Mouse (Mus musculus) mesoderm, embryonic 11.5 days (tissue): ENCODE results near the gene Osbpl10.
"Not testable (repeated sequence)": the region's sequence is repeated elsewhere in the genome, so short reads cannot be mapped to it uniquely, and the experiment has no call there.

Experiments
- DNase-seq: peaks from one replicate; pipeline ENCODE4 v3.0.0-alpha.2; 2012; ENCODE audit warnings: low read depth, low spot score

Gene Osbpl10

DNA sequence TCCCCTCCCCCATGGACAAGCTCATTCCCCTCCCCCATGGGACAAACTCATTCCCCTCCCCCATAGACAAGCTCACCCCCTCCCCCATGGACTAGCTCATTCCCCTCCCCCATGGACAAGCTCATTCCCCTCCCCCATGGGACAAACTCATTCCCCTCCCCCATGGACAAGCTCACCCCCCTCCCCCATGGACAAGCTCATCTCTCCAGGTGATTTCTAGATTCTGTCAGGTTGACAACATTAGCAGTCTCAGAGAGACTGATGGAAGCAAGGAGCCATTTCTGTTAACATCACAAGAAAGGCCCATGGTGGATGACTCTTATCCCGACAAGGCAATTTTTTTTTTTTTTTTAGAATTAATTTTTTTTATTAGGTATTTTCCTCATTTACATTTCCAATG is 52.7 kb downstream of the Osbpl10 start:
- DNase-seq: not testable (repeated sequence)

GRCm38 (mm10) chr9:115032786-115033185 is 54.4 kb downstream of the Osbpl10 start:
- no peak for DNase-seq

DNA sequence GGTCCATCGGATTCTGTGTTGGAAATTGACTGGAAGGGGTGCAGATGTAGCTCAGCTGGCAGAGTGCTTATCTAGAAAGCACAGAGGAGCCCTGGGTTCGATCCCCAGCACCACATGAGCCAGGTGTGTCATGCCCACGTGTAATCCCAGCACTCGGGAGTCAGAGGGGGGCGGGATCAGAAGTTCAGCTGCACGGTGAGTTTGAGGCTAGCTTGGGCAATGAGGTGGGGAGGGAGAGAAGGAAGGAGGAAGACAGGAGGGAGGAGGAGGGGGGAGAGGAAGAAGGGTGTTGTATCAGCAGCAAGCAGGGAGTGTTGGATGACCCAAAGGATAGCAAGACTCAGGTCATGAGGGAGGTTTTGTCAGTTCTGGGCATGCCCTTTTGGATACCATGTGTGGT is 55.9 kb downstream of the Osbpl10 start:
- no peak for DNase-seq

GRCm38 (mm10) chr9:115034788-115035187 is 56.4 kb downstream of the Osbpl10 start:
- no peak for DNase-seq

DNA sequence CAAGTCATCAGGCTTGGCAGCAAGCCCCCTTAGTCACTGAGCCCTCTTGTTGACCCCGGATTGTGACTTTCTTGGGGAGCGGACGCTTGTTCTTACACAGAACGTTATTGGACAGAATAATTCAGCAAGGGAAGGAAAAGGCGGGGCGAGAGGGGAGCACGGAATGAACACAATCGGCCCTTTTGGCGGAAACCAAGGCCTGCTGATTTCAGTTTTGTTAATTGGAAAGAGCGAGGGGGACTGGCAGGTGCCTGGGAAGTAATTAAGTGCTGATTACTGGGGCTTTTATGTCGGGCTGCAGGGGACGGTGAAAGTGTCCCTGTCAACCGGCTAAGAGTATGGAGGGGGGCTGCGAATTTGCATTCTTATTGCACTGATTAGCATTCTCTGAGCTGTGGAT is 59.8 kb downstream of the Osbpl10 start:
- no peak for DNase-seq

GRCm38 (mm10) chr9:115038686-115039085 is 60.3 kb downstream of the Osbpl10 start:
- no peak for DNase-seq

DNA sequence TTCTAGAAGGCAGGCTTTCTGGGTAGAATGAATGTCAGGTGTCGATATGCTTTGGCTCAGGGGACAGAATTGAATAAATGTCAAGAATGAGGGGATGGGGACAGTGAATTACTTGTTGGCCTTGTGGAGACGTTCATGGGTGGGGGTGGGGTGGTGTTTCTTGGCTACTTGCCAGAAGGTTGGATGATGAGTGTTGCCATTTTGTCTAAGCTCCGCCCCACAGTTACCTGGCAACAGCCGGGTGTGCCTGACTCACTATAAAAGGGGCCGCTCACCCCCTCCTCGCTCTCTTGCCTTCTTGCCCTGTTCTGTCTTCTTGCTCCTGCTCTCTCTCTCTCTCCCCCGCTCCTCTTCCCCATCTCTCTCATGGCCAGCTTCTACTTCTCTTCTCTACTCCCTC is 60.9 kb downstream of the Osbpl10 start:
- DNase-seq: peak; percentile 19

DNA sequence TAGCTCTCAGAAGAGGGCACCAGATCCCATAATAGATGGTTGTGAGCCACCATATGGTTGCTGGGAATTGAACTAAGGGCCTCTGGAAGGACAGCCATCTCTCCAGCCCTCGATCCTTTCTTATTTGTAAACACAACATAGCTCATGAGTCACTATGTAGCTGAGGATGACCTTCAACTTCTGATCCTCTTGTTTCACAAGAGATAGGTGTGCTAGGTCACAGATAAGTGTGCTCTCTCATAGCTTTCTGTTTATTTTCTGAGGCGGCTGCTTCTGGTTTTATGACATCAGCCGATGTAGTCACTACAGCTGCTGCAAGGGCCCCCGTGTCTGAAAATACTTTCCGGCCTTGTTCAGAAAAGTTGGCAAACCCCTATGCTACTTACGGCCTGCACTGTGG is 64.2 kb downstream of the Osbpl10 start:
- no peak for DNase-seq

GRCm38 (mm10) chr9:115042971-115043706 is 64.8 kb downstream of the Osbpl10 start:
- no peak for DNase-seq

DNA sequence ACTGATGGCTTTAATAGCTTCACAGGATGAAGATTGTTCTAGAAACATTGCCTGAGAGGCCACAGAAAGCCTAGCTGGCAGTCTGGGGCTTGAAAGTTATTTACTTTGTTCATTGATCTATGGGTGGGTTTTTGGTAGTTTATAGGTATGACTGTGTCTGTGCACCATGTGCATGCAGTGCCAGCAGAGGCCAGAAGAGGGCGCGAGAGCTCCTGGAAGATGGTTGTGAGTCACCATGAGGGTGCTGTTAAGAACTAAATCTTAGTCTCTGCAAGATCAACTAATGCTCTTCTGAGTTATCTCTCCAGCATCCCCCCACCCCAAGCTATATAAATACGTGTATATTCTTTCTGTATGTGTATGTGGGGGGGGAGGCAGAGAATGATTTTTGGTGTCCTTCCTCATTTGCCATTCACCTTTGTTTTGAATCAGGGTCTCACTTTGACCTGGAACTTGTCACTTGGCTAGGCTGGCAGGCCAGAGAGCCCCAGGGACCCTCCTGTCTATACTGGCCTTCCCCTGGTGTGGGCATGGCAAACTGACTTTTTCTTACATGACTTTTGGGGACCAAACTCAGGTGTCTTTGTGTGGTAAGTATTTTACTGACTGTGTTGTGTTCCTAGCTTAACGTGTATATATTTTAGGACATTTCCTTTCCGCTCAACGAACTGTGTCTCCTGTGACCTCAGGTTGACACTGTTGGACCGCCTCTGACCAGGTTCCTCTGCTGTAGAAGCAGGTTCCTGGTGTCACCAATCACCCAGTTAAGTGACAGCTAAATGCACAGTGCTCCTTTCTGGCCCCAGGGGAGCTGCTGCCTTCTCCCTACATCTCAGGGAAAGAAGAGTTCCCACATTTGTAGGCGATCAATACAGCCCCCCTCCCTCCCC is 65.8 kb downstream of the Osbpl10 start:
- no peak for DNase-seq

DNA sequence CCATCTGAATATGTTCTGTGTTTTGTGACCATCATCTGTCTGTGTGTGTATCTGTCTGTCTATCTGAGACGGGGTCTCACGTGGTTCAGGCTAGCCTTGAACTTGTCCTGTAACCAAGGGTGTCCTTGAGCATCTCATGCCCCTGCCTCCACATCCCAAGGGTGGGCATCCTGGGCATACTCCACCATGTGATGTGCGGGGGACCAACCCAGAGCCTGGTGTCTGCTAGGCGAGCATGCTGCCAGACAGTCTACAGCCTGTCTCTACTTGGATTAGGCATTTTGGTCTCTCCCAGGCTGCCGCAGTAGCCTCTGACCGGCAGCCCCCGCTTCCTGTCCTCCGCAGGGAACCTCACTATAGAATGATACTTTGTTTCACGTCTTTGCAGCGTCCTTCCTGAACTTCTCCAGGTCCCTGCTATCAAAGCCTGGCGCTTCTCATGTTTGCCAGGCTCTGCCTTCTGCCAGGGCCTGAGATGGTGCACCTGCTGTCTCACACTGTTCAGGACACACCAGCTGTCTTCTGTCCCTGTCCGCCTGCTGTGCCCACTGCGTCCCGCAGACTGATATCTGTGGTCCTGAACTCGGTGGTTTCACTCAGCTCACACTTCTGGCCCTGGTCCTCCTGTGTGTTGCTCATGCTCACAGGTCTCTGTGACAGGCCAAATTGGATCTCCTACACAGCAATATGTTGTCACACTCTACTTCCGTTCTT is 66.9 kb downstream of the Osbpl10 start:
- no peak for DNase-seq

GRCm38 (mm10) chr9:115046701-115047100 is 68.3 kb downstream of the Osbpl10 start:
- no peak for DNase-seq

- DNase-seq: no peak
Observed at GRCm38 (mm10) chr9:115048340-115048739, 70.0 kb downstream of the Osbpl10 start.

GRCm38 (mm10) chr9:115048861-115049260 is 70.5 kb downstream of the Osbpl10 start:
- no peak for DNase-seq

DNA sequence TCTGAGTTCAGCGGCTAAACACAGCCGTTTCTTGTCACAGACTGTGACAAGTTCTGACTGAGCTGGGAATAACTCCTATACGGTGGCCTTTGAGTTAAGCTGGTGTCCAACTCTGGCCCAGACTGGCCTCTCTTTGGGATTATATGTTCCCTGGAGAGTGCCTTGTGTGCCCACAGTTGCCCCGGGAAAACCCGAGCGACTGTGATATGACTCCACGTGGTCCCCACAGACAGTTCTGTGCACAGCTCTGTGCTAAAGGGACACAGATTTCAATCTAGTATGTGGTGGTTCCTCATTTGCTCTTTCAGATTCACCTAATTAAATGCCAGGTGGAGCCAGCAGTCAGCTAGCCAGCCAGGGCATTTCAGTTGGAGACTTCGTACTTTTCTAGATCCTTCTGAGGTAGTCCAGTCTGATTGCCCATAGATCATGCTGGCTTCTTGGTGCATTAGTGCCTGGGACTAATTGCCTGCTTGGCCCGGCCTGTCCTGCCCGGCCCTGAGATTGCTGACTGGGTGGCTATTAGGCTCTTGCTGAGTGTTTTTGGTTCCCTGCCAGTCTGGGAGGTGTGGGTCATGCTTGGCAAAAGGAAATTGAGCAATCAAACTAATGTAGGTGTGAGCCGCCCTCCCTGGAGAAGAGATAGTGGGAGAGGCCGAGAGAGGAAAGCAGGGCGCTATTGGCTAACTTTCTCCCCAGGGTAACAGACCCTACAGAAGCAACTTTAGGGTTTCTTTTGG is 71.8 kb downstream of the Osbpl10 start:
- no peak for DNase-seq

- DNase-seq: no peak
Observed at GRCm38 (mm10) chr9:115051976-115052375, 73.6 kb downstream of the Osbpl10 start.

DNA sequence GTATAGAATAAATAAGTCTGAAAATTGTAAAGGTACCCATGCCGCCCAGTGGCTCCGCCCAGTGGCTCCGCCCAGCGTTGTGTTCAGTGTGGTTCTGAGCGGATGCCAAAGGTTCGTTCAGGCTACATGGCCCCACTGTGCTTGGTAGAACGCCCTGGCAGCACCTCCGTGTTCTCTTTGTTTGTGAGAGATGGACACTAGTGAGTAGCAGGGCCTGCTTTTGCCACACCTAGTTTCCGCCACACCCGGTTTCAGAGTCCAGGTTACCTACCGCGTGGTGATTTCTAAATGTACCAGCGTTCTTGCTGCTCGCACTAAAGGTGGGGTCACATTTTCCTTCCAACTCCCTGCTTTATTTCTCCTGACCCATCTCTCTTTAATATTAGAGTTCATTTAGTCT is 75.4 kb downstream of the Osbpl10 start:
- DNase-seq: no peak

GRCm38 (mm10) chr9:115055041-115055830 is 76.9 kb downstream of the Osbpl10 start:
- no peak for DNase-seq

GRCm38 (mm10) chr9:115058806-115059205 is 80.4 kb downstream of the Osbpl10 start:
- DNase-seq: no peak

- DNase-seq: no peak
Observed at GRCm38 (mm10) chr9:115064834-115065233, 86.5 kb downstream of the Osbpl10 start.

DNA sequence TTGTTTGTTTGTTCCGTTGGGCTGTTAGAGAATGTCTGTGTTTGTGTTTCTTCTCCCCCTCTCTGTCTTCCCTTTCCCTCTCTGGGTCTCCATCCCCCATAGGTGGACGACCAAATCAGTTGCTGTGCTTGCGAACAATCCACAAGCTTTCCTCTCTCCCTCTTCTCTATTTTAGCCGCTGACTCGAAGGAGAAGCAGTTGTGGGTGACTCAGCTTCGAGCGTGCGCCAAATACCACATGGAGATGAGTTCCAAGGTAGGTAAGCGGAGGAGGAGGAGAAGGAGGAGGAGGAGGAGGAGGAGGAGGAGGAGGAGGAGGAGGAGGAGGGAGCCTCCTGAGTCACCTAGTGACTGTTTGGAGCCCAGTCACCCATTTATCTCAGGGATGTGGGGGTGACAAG is 88.7 kb downstream of the Osbpl10 start:
- no peak for DNase-seq
